Mouse (Mus musculus): ENCODE results near the gene Nhs.

- TF ChIP-seq POLR2A (IDR thresholded peaks at IDR 0.05; ENCODE audit: borderline replicate concordance, extremely low read depth, insufficient read depth, insufficient read length, poor library complexity, severe bottlenecking) (no peak), CTCF (IDR thresholded peaks at IDR 0.05; ENCODE audit: borderline replicate concordance, extremely low read depth, insufficient read depth, insufficient read length) (no peak)
Measured at GRCm38 (mm10) chrX:161998876-161999275, 160.7 kb downstream of the Nhs start.
